Mouse (Mus musculus) bone marrow, adult 2 months (tissue): ENCODE results near the gene Rad51b.

Experiments used
- CTCF ChIP-seq: fragments of 200-500 bp; IDR thresholded peaks from 2 replicates; pipeline ENCODE4 v1.5.1; 2011; ENCODE audit warnings: low read length, control low read depth; ENCODE audit not compliant: control insufficient read depth, insufficient read depth
- POLR2A ChIP-seq: fragments of 200-500 bp; IDR thresholded peaks from 2 replicates; pipeline ENCODE4 v1.6.1; 2011; ENCODE audit warnings: low read depth, mild to moderate bottlenecking, control low read depth, low read length, borderline replicate concordance; ENCODE audit not compliant: control insufficient read depth

GRCm38 (mm10) chr12:79771741-79772140, 474.7 kb downstream of the Rad51b start:
- no peak for TF ChIP-seq POLR2A
- no peak for TF ChIP-seq CTCF
